Mouse (Mus musculus) Patski (cell line): ENCODE measurements around the gene Hoxa10. TPM values are rescaled to one million over a fixed set of nuclear protein-coding genes. Genes with fewer than 3 reads are reported as not detected.

ENCODE experiments used
- ATAC-seq: fragments of 100-300 bp; one replicate; pipeline ENCODE4 v1.8.0; 2021
- CTCF ChIA-PET: fragments of 350-600 bp; sonication (Branson Sonifier 250); formaldehyde crosslinking; loops from one replicate; lab custom pipeline; 2022; ENCODE audit warnings: inconsistent platforms; lab: Charles Lee
- POLR2A ChIA-PET: fragments of 350-600 bp; sonication (Branson Sonifier 250); formaldehyde crosslinking; loops from one replicate; lab custom pipeline; 2022; ENCODE audit warnings: antibody characterized with exemption, inconsistent platforms; lab: Charles Lee
- DNase-seq: peaks from one replicate; pipeline ENCODE4 v3.0.0-alpha.2; 2011; ENCODE audit warnings: low read depth, low spot score
- H3K27me3 ChIP-seq: fragments of 371-371 bp; one replicate; pipeline ENCODE4 v1.5.1; 2021
- CTCF ChIP-seq: fragments of 100-300 bp; IDR thresholded peaks from one replicate; pipeline ENCODE4 v1.5.1; 2021
- in situ Hi-C: fragments of 300-500 bp; cut with MboI; formaldehyde crosslinking; loops from 3 replicates; pipeline ENCODE4 v1.11.1; 2018; ENCODE audit warnings: low pct_unique_long_range_greater_than_20kb, mixed read lengths
- polyA plus RNA-seq: library from polyadenylated mRNA; unstranded; gene quantifications from one replicate; pipeline ENCODE4 v1.2.3, GENCODE M21; 2021

The Hoxa10 gene
- polyA plus RNA-seq, 1 experiment from 2014 or later = 104 TPM

- in situ Hi-C loops = loop anchor here (25.0 kb wide), 1 partner anchor 500 kb away; no protein-coding TSS in a partner anchor
- POLR2A ChIA-PET = interaction anchor here (1.4 to 37.4 kb wide), 5 partner anchors 11 to 54 kb away, joined by 4 to 778 read pairs (median 153); partner anchors contain the start of genes 5730596B20Rik, Hoxa1, Hoxa10 and Hoxa11
- CTCF ChIA-PET = interaction anchor here (0.8 to 3.4 kb wide), 4 partner anchors 8 to 210 kb away, joined by 3 to 21 read pairs (median 12); partner anchors contain the start of gene Hoxa7
- no peak for TF ChIP-seq CTCF
- DNase-seq (no peak), ATAC-seq (no peak)
- no peaks in the 10 kb centered on the region for H3K27me3 ChIP-seq
Measured at GRCm38 (mm10) chr6:52212556-52213118, 28.0 kb downstream of the Hoxa10 start.

- ChIA-PET POLR2A (interaction anchor here (1.4 to 37.4 kb wide), 6 partner anchors 11 to 207 kb away, joined by 4 to 778 read pairs (median 80); partner anchors contain the start of genes 5730596B20Rik, Hoxa1, Hoxa10 and Hoxa11), CTCF (interaction anchor here (1.0 to 3.4 kb wide), 7 partner anchors 9 to 34 kb away, joined by 3 to 21 read pairs (median 6); partner anchors contain the start of genes Hoxa10, Hoxa11, Hoxa7 and Hoxa9)
- TF ChIP-seq CTCF = no peak
- ATAC-seq (no peak), DNase-seq (no peak)
- in situ Hi-C loops = loop anchor here (25.0 kb wide), 1 partner anchor 500 kb away; no protein-coding TSS in a partner anchor
- H3K27me3 ChIP-seq = no peaks in the 10 kb centered on the region
Measured at GRCm38 (mm10) chr6:52211961-52212360, 28.7 kb downstream of the Hoxa10 start.

- ATAC-seq (peak; percentile 19), DNase-seq (no peak)
- TF ChIP-seq CTCF = no peak
- POLR2A ChIA-PET = interaction anchor here (0.5 to 37.4 kb wide), 7 partner anchors 12 to 275 kb away, joined by 3 to 778 read pairs (median 6); partner anchors contain the start of genes 5730596B20Rik, Hoxa1, Hoxa10 and Hoxa11
- CTCF ChIA-PET = interaction anchor here (0.8 to 3.4 kb wide), 13 partner anchors 9 to 209 kb away, joined by 3 to 21 read pairs (median 4); partner anchors contain the start of genes 5730596B20Rik, Hoxa10, Hoxa11 and Hoxa7
- in situ Hi-C loops = loop anchor here (25.0 kb wide), 1 partner anchor 499 kb away; no protein-coding TSS in a partner anchor
- no peaks in the 10 kb centered on the region for H3K27me3 ChIP-seq
Measured at GRCm38 (mm10) chr6:52211170-52211935, 29.3 kb downstream of the Hoxa10 start.

- ChIA-PET POLR2A (interaction anchor here (0.6 to 37.4 kb wide), 5 partner anchors 14 to 274 kb away, joined by 3 to 778 read pairs (median 153); partner anchors contain the start of genes 5730596B20Rik, Hoxa10, Hoxa11 and Hoxa7), CTCF (interaction anchor here (1.2 to 3.4 kb wide), 6 partner anchors 11 to 32 kb away, joined by 3 to 21 read pairs (median 4); partner anchors contain the start of genes 5730596B20Rik, Hoxa10 and Hoxa7)
- in situ Hi-C loops = loop anchor here (5.0 to 25.0 kb wide), 3 partner anchors 202 to 497 kb away; no protein-coding TSS in a partner anchor
- TF ChIP-seq CTCF = no peak
- no peak for ATAC-seq
- H3K27me3 ChIP-seq = no peaks in the 10 kb centered on the region
- no peak for DNase-seq
Measured at GRCm38 (mm10) chr6:52209685-52210046, 31.0 kb downstream of the Hoxa10 start.

- no peaks in the 10 kb centered on the region for H3K27me3 ChIP-seq
- POLR2A ChIA-PET = interaction anchor here (0.6 to 37.4 kb wide), 5 partner anchors 14 to 274 kb away, joined by 3 to 778 read pairs (median 153); partner anchors contain the start of genes 5730596B20Rik, Hoxa10, Hoxa11 and Hoxa7
- CTCF ChIA-PET = interaction anchor here (1.5 to 3.4 kb wide), 3 partner anchors 12 to 31 kb away, joined by 3 to 21 read pairs (median 5); partner anchors contain the start of genes 5730596B20Rik and Hoxa7
- ATAC-seq (no peak), DNase-seq (no peak)
- in situ Hi-C loops = loop anchor here (5.0 to 25.0 kb wide), 3 partner anchors 202 to 497 kb away; no protein-coding TSS in a partner anchor
- no peak for TF ChIP-seq CTCF
Measured at GRCm38 (mm10) chr6:52208868-52209684, 31.6 kb downstream of the Hoxa10 start.

GRCm38 (mm10) chr6:52208072-52208867, 32.4 kb downstream of the Hoxa10 start, which contains the start of gene Hoxa6:
Gene Hoxa6, minus strand, starts transcription at chr6:52208722.
- ChIA-PET POLR2A (interaction anchor here (1.0 to 37.4 kb wide), 4 partner anchors 15 to 50 kb away, joined by 3 to 778 read pairs (median 266); partner anchors contain the start of genes 5730596B20Rik, Hoxa10, Hoxa11 and Hoxa7), CTCF (no interaction called here)
- H3K27me3 ChIP-seq = no peaks in the 10 kb centered on the region
- DNase-seq (no peak), ATAC-seq (no peak)
- in situ Hi-C loops = loop anchor here (5.0 to 25.0 kb wide), 3 partner anchors 201 to 496 kb away; no protein-coding TSS in a partner anchor
- TF ChIP-seq CTCF = no peak

GRCm38 (mm10) chr6:52207684-52207976, 33.0 kb downstream of the Hoxa10 start:
- ChIA-PET CTCF (no interaction called here), POLR2A (interaction anchor here (11.3 to 37.4 kb wide), 2 partner anchors 16 to 30 kb away, joined by 153 to 378 read pairs; partner anchors contain the start of genes 5730596B20Rik and Hoxa7)
- DNase-seq (no peak), ATAC-seq (no peak)
- in situ Hi-C loops = loop anchor here (5.0 to 25.0 kb wide), 3 partner anchors 200 to 495 kb away; no protein-coding TSS in a partner anchor
- H3K27me3 ChIP-seq = no peaks in the 10 kb centered on the region
- TF ChIP-seq CTCF = no peak
